Mouse (Mus musculus) stomach, embryonic 16.5 days (tissue): Measurements from ENCODE around the gene Btg4. TPM values are rescaled to one million over a fixed set of nuclear protein-coding genes. Genes with fewer than 3 reads are reported as not detected.

Experiments
- ATAC-seq: fragments of 200-750 bp; cut with Nextera tagmentation; 2 replicates; pipeline ENCODE4 v1.8.0; 2017; ENCODE audit warnings: moderate number of reproducible peaks, moderate TSS enrichment; ENCODE audit not compliant: insufficient read depth, low FRiP score
- H3K27ac ChIP-seq: fragments of 300-500 bp; sonication (generic); 2 replicates; pipeline ENCODE4 v1.5.1; 2014; ENCODE audit warnings: low read length
- H3K27me3 ChIP-seq: fragments of 300-500 bp; sonication (generic); 2 replicates; pipeline ENCODE4 v1.6.1; 2014; ENCODE audit warnings: low read length, control low read depth, mixed read lengths; ENCODE audit not compliant: control insufficient read depth, insufficient read depth
- H3K36me3 ChIP-seq: fragments of 300-500 bp; sonication (generic); 2 replicates; pipeline ENCODE4 v1.6.1; 2014; ENCODE audit warnings: low read length; ENCODE audit not compliant: control insufficient read depth, insufficient read depth
- H3K4me1 ChIP-seq: fragments of 300-500 bp; sonication (generic); 2 replicates; pipeline ENCODE4 v1.6.1; 2014; ENCODE audit warnings: low read length, control low read depth, mixed read lengths; ENCODE audit not compliant: control insufficient read depth, insufficient read depth
- H3K4me2 ChIP-seq: fragments of 300-500 bp; sonication (generic); 2 replicates; pipeline ENCODE4 v1.6.1; 2014; ENCODE audit warnings: low read depth, low read length, mixed read lengths
- H3K4me3 ChIP-seq: fragments of 300-500 bp; sonication (generic); replicated peaks from 2 replicates; pipeline ENCODE4 v1.5.1; 2014; ENCODE audit warnings: mild to moderate bottlenecking, low read length
- H3K9ac ChIP-seq: fragments of 300-500 bp; sonication (generic); 2 replicates; pipeline ENCODE4 v1.6.1; 2014; ENCODE audit warnings: low read length
- H3K9me3 ChIP-seq: fragments of 300-500 bp; sonication (generic); replicated peaks from 2 replicates; pipeline ENCODE4 v1.6.1; 2016; ENCODE audit warnings: low read length, control low read depth; ENCODE audit not compliant: control insufficient read depth
- WGBS: fragments of 180-500 bp; shearing (Covaris S2); extraction: QIAGEN DNeasy Blood & Tissue Kit; methylation state at CpG from one replicate; pipeline ENCODE4 v1.1.7; 2014; 5-methylcytosine and 5-hydroxymethylcytosine counted together
- polyA plus RNA-seq: library from polyadenylated mRNA; unstranded; fragments of >200 nt; fragmentation: Nextera tagmentation; extraction: Ambion mirVana; gene quantifications from 2 replicates; pipeline ENCODE4 v1.2.1, GENCODE M21; 2015

Btg4 gene
- polyA plus RNA-seq, 1 experiment from 2014 or later: not detected

- no peak overlapping the region for H3K9ac ChIP-seq
- no peaks in the 10 kb centered on the region for H3K9me3 ChIP-seq
- H3K4me1 ChIP-seq: peaks cover 8% of the 10 kb centered on the region
- peak overlapping the region; percentile 97 for H3K4me2 ChIP-seq
- WGBS: 28% methylated on average over 3 of the region's 3 CpGs
- 0 out of 2 replicates have a peak, but pooled peaks have one; percentile 46 for ATAC-seq
- no peak overlapping the region for H3K27ac ChIP-seq
- no peaks in the 10 kb centered on the region for H3K36me3 ChIP-seq
- H3K4me3 ChIP-seq: peak overlapping the region; percentile 63
- H3K27me3 ChIP-seq: no peaks in the 10 kb centered on the region
Observed at GRCm38 (mm10) chr9:51075780-51076179, 15.1 kb downstream of the Btg4 start.

- peak; percentile 48; the same call in 1 of the 2 replicates for ATAC-seq
- peak overlapping the region; percentile 63 for H3K4me3 ChIP-seq
- peak overlapping the region; percentile 26; the same call in 1 of the 2 replicates for H3K27ac ChIP-seq
- under 1% methylated on average over 17 of the region's 17 CpGs for WGBS
- H3K9ac ChIP-seq: peak overlapping the region; percentile 70
- H3K4me2 ChIP-seq: peak overlapping the region; percentile 97
- H3K27me3 ChIP-seq: no peaks in the 10 kb centered on the region
- no peaks in the 10 kb centered on the region for H3K9me3 ChIP-seq
- H3K4me1 ChIP-seq: peaks cover 8% of the 10 kb centered on the region
- H3K36me3 ChIP-seq: no peaks in the 10 kb centered on the region
Observed at GRCm38 (mm10) chr9:51076300-51076978, 15.7 kb downstream of the Btg4 start.

GRCm38 (mm10) chr9:51076979-51077315, 16.2 kb downstream of the Btg4 start, which contains the start of gene Layn:
Gene Layn, minus strand, starts transcription at chr9:51077094.
- peak within 1 kb of the TSS; percentile 70 for H3K9ac ChIP-seq
- under 1% methylated on average over 14 of the region's 14 CpGs for WGBS
- ATAC-seq: peak; percentile 96
- no peaks in the 10 kb centered on the region for H3K27me3 ChIP-seq
- peak within 1 kb of the TSS; percentile 26; the same call in 1 of the 2 replicates for H3K27ac ChIP-seq
- H3K4me2 ChIP-seq: peak within 1 kb of the TSS; percentile 97
- H3K4me1 ChIP-seq: peaks cover 8% of the 10 kb centered on the region
- peak within 1 kb of the TSS; percentile 63 for H3K4me3 ChIP-seq
- H3K36me3 ChIP-seq: no peaks in the 10 kb centered on the region
- no peaks in the 10 kb centered on the region for H3K9me3 ChIP-seq

GRCm38 (mm10) chr9:51081614-51082013, 20.9 kb downstream of the Btg4 start:
- Histone ChIP-seq H3K4me1 (peaks cover 5% of the 10 kb centered on the region), H3K4me3 (no peak overlapping the region)
- WGBS: 87% methylated on average over 5 of the region's 5 CpGs

GRCm38 (mm10) chr9:51093697-51094096, 33.0 kb downstream of the Btg4 start:
- Histone ChIP-seq H3K36me3 (no peaks in the 10 kb centered on the region), H3K27me3 (no peaks in the 10 kb centered on the region), H3K9ac (no peak overlapping the region), H3K9me3 (no peaks in the 10 kb centered on the region), H3K4me1 (no peaks in the 10 kb centered on the region), H3K27ac (no peak overlapping the region), H3K4me2 (no peak overlapping the region), H3K4me3 (no peak overlapping the region)
- 57% methylated on average over 5 of the region's 5 CpGs for WGBS
- no peak for ATAC-seq

More at GRCm38 (mm10) chr9:51081614-51082013, 20.9 kb downstream of the Btg4 start:
- H3K36me3 ChIP-seq: no peaks in the 10 kb centered on the region
- H3K27ac ChIP-seq: no peak overlapping the region
- no peak overlapping the region for H3K9ac ChIP-seq
- H3K27me3 ChIP-seq: no peaks in the 10 kb centered on the region
- no peaks in the 10 kb centered on the region for H3K9me3 ChIP-seq
- no peak for ATAC-seq
- H3K4me2 ChIP-seq: no peak overlapping the region

GRCm38 (mm10) chr9:51096306-51096705, 35.6 kb downstream of the Btg4 start:
- Histone ChIP-seq H3K27me3 (no peaks in the 10 kb centered on the region), H3K4me2 (no peak overlapping the region), H3K36me3 (no peaks in the 10 kb centered on the region), H3K9ac (no peak overlapping the region), H3K9me3 (no peaks in the 10 kb centered on the region), H3K4me3 (no peak overlapping the region), H3K27ac (no peak overlapping the region), H3K4me1 (no peaks in the 10 kb centered on the region)
- ATAC-seq: no peak
- WGBS: 43% methylated on average over 2 of the region's 2 CpGs

- Histone ChIP-seq H3K36me3 (no peaks in the 10 kb centered on the region), H3K4me3 (peak within 1 kb of the TSS; percentile 19), H3K4me2 (peak within 1 kb of the TSS; percentile 99), H3K27me3 (no peaks in the 10 kb centered on the region), H3K4me1 (0 out of 2 replicates have a peak, but pooled peaks cover 5% of the 10 kb centered on the region), H3K9me3 (no peaks in the 10 kb centered on the region), H3K9ac (no peak within 1 kb of the TSS), H3K27ac (no peak within 1 kb of the TSS)
- 11% methylated on average over 27 of the region's 27 CpGs for whole genome bisulfite sequencing
- ATAC-seq: peak; percentile 76; the same call in 1 of the 2 replicates
Observed at GRCm38 (mm10) chr9:51101756-51102425, 41.2 kb downstream of the Btg4 start, which contains the start of gene 4833427G06Rik. Gene 4833427G06Rik, minus strand, starts transcription at chr9:51102078.

GRCm38 (mm10) chr9:51102963-51103807, 42.5 kb downstream of the Btg4 start:
- Histone ChIP-seq H3K9ac (peak overlapping the region; percentile 78), H3K27ac (no peak overlapping the region), H3K4me1 (0 out of 2 replicates have a peak, but pooled peaks cover 5% of the 10 kb centered on the region), H3K9me3 (no peaks in the 10 kb centered on the region), H3K27me3 (no peaks in the 10 kb centered on the region), H3K4me3 (peak overlapping the region; percentile 60), H3K36me3 (no peaks in the 10 kb centered on the region), H3K4me2 (peak overlapping the region; percentile 99)
- peak; percentile 58; the same call in 1 of the 2 replicates for ATAC-seq
- WGBS: 3% methylated on average over 43 of the region's 44 CpGs
